Mouse (Mus musculus): ENCODE results near the gene Lhpp. TPM values are rescaled to one million over a fixed set of nuclear protein-coding genes. Genes with fewer than 3 reads are reported as not detected.
"Not testable (repeated sequence)": the region's sequence is repeated elsewhere in the genome, so short reads cannot be mapped to it uniquely, and the experiment has no call there.

Gene Lhpp
- polyA plus RNA-seq, 1 experiment from 2014 or later = 17.7 TPM

GRCm38 (mm10) chr7:132658058-132658450, 47.6 kb downstream of the Lhpp start:
- H3K9me3 ChIP-seq (replicated peaks) = no peaks in the 10 kb centered on the region
- H3K27me3 ChIP-seq = 0 out of 2 replicates have a peak, but pooled peaks cover 7% of the 10 kb centered on the region
- no peak for ATAC-seq (ENCODE audit: low FRiP score)
- peaks cover 27% of the 10 kb centered on the region for H3K4me1 ChIP-seq
- 10% methylated on average over 9 of the region's 9 CpGs for WGBS
- peak overlapping the region; percentile 17; the same call in 1 of the 2 replicates for H3K27ac ChIP-seq
- no peak overlapping the region for H3K9ac ChIP-seq
- 0 out of 2 replicates have a peak overlapping the region, but pooled peaks have one; percentile 11 for H3K4me2 ChIP-seq (replicated peaks)
- no peaks in the 10 kb centered on the region for H3K36me3 ChIP-seq
- H3K4me3 ChIP-seq = no peak overlapping the region

GRCm38 (mm10) chr7:132658688-132659087, 48.2 kb downstream of the Lhpp start:
- 0 out of 2 replicates have a peak, but pooled peaks cover 7% of the 10 kb centered on the region for H3K27me3 ChIP-seq
- H3K36me3 ChIP-seq = no peaks in the 10 kb centered on the region
- peaks cover 27% of the 10 kb centered on the region for H3K4me1 ChIP-seq
- WGBS = 83% methylated on average over 5 of the region's 5 CpGs
- no peak for ATAC-seq (ENCODE audit: low FRiP score)
- no peak overlapping the region for H3K27ac ChIP-seq
- H3K9ac ChIP-seq = no peak overlapping the region
- H3K9me3 ChIP-seq (replicated peaks) = no peaks in the 10 kb centered on the region
- H3K4me2 ChIP-seq (replicated peaks) = no peak overlapping the region
- no peak overlapping the region for H3K4me3 ChIP-seq

- H3K9ac ChIP-seq = no peak overlapping the region
- H3K4me2 ChIP-seq (replicated peaks) = no peak overlapping the region
- no peaks in the 10 kb centered on the region for H3K9me3 ChIP-seq (replicated peaks)
- no peak overlapping the region for H3K27ac ChIP-seq
- no peaks in the 10 kb centered on the region for H3K36me3 ChIP-seq
- peaks cover 12% of the 10 kb centered on the region; the same call in 1 of the 2 replicates for H3K27me3 ChIP-seq
- H3K4me3 ChIP-seq = no peak overlapping the region
- no peak for ATAC-seq (ENCODE audit: low FRiP score)
- peaks cover 27% of the 10 kb centered on the region for H3K4me1 ChIP-seq
- WGBS = 71% methylated on average over 7 of the region's 7 CpGs
Measured at GRCm38 (mm10) chr7:132659633-132660032, 49.2 kb downstream of the Lhpp start.

GRCm38 (mm10) chr7:132662831-132663230, 52.4 kb downstream of the Lhpp start:
- not testable (repeated sequence) for H3K36me3 ChIP-seq; H3K9ac ChIP-seq; H3K9me3 ChIP-seq (replicated peaks); H3K27ac ChIP-seq; H3K4me3 ChIP-seq; H3K27me3 ChIP-seq; H3K4me2 ChIP-seq (replicated peaks); ATAC-seq (ENCODE audit: low FRiP score)
- peaks cover 20% of the 10 kb centered on the region for H3K4me1 ChIP-seq
- WGBS = 76% methylated on average over 6 of the region's 6 CpGs

GRCm38 (mm10) chr7:132664815-132665214, 54.4 kb downstream of the Lhpp start:
- no peaks in the 10 kb centered on the region for H3K36me3 ChIP-seq
- ATAC-seq (ENCODE audit: low FRiP score) = no peak
- no peak overlapping the region for H3K4me3 ChIP-seq
- H3K27me3 ChIP-seq = peaks cover 4% of the 10 kb centered on the region; the same call in 1 of the 2 replicates
- no peak overlapping the region for H3K4me2 ChIP-seq (replicated peaks)
- H3K9ac ChIP-seq = no peak overlapping the region
- H3K4me1 ChIP-seq = peaks cover 12% of the 10 kb centered on the region
- WGBS = 74% methylated on average over 6 of the region's 6 CpGs
- no peaks in the 10 kb centered on the region for H3K9me3 ChIP-seq (replicated peaks)
- no peak overlapping the region for H3K27ac ChIP-seq

GRCm38 (mm10) chr7:132665664-132666382, 55.4 kb downstream of the Lhpp start:
- no peaks in the 10 kb centered on the region for H3K36me3 ChIP-seq
- no peak for ATAC-seq (ENCODE audit: low FRiP score)
- H3K4me2 ChIP-seq (replicated peaks) = no peak overlapping the region
- H3K4me3 ChIP-seq = no peak overlapping the region
- H3K27ac ChIP-seq = no peak overlapping the region; the same call in 1 of the 2 replicates
- no peak overlapping the region for H3K9ac ChIP-seq
- H3K4me1 ChIP-seq = peaks cover 12% of the 10 kb centered on the region
- 42% methylated on average over 8 of the region's 8 CpGs for WGBS
- H3K9me3 ChIP-seq (replicated peaks) = no peaks in the 10 kb centered on the region
- peaks cover 4% of the 10 kb centered on the region; the same call in 1 of the 2 replicates for H3K27me3 ChIP-seq

- H3K4me2 ChIP-seq (replicated peaks) = no peak overlapping the region
- peaks cover 12% of the 10 kb centered on the region for H3K4me1 ChIP-seq
- no peaks in the 10 kb centered on the region for H3K36me3 ChIP-seq
- ATAC-seq (ENCODE audit: low FRiP score) = no peak
- H3K9ac ChIP-seq = no peak overlapping the region
- peaks cover 4% of the 10 kb centered on the region; the same call in 1 of the 2 replicates for H3K27me3 ChIP-seq
- 74% methylated on average over 4 of the region's 4 CpGs for WGBS
- no peak overlapping the region for H3K4me3 ChIP-seq
- H3K9me3 ChIP-seq (replicated peaks) = no peaks in the 10 kb centered on the region
- H3K27ac ChIP-seq = no peak overlapping the region
Measured at GRCm38 (mm10) chr7:132666516-132666915, 56.1 kb downstream of the Lhpp start.

- peaks cover 12% of the 10 kb centered on the region for H3K4me1 ChIP-seq
- ATAC-seq (ENCODE audit: low FRiP score) = no peak
- no peaks in the 10 kb centered on the region for H3K36me3 ChIP-seq
- peaks cover 4% of the 10 kb centered on the region; the same call in 1 of the 2 replicates for H3K27me3 ChIP-seq
- H3K9me3 ChIP-seq (replicated peaks) = no peaks in the 10 kb centered on the region
- no peak overlapping the region for H3K27ac ChIP-seq
- no peak overlapping the region for H3K4me3 ChIP-seq
- no peak overlapping the region for H3K9ac ChIP-seq
- H3K4me2 ChIP-seq (replicated peaks) = no peak overlapping the region
- WGBS = 65% methylated on average over 2 of the region's 2 CpGs
Measured at GRCm38 (mm10) chr7:132668604-132669003, 58.2 kb downstream of the Lhpp start.

- no peak overlapping the region for H3K4me3 ChIP-seq
- no peaks in the 10 kb centered on the region for H3K9me3 ChIP-seq (replicated peaks)
- H3K4me2 ChIP-seq (replicated peaks) = no peak overlapping the region
- no peak for ATAC-seq (ENCODE audit: low FRiP score)
- no peak overlapping the region for H3K9ac ChIP-seq
- H3K27ac ChIP-seq = no peak overlapping the region
- no peaks in the 10 kb centered on the region for H3K27me3 ChIP-seq
- H3K4me1 ChIP-seq = peaks cover 20% of the 10 kb centered on the region
- H3K36me3 ChIP-seq = no peaks in the 10 kb centered on the region
- WGBS = 87% methylated on average over 20 of the region's 20 CpGs
Measured at GRCm38 (mm10) chr7:132669999-132670862, 59.8 kb downstream of the Lhpp start.

- H3K9ac ChIP-seq = no peak overlapping the region
- H3K9me3 ChIP-seq (replicated peaks) = no peaks in the 10 kb centered on the region
- 97% methylated on average over 3 of the region's 3 CpGs for WGBS
- H3K27me3 ChIP-seq = no peaks in the 10 kb centered on the region
- no peak overlapping the region for H3K27ac ChIP-seq
- peaks cover 15% of the 10 kb centered on the region for H3K4me1 ChIP-seq
- ATAC-seq (ENCODE audit: low FRiP score) = no peak
- no peaks in the 10 kb centered on the region for H3K36me3 ChIP-seq
- H3K4me2 ChIP-seq (replicated peaks) = no peak overlapping the region
- H3K4me3 ChIP-seq = no peak overlapping the region
Measured at GRCm38 (mm10) chr7:132670863-132671165, 60.4 kb downstream of the Lhpp start.

- no peak overlapping the region for H3K4me3 ChIP-seq
- H3K9me3 ChIP-seq (replicated peaks) = no peaks in the 10 kb centered on the region
- WGBS = 80% methylated on average over 7 of the region's 7 CpGs
- ATAC-seq (ENCODE audit: low FRiP score) = no peak
- peaks cover 8% of the 10 kb centered on the region for H3K4me1 ChIP-seq
- H3K27me3 ChIP-seq = no peaks in the 10 kb centered on the region
- H3K4me2 ChIP-seq (replicated peaks) = no peak overlapping the region
- H3K27ac ChIP-seq = no peak overlapping the region
- H3K9ac ChIP-seq = no peak overlapping the region
- H3K36me3 ChIP-seq = no peaks in the 10 kb centered on the region
Measured at GRCm38 (mm10) chr7:132672481-132672959, 62.1 kb downstream of the Lhpp start.

GRCm38 (mm10) chr7:132673931-132674755, 63.7 kb downstream of the Lhpp start:
- H3K27ac ChIP-seq = no peak overlapping the region
- 55% methylated on average over 17 of the region's 17 CpGs for WGBS
- no peak for ATAC-seq (ENCODE audit: low FRiP score)

More at GRCm38 (mm10) chr7:132673931-132674755, 63.7 kb downstream of the Lhpp start:
- Histone ChIP-seq H3K4me3 (no peak overlapping the region), H3K4me1 (peaks cover 8% of the 10 kb centered on the region), H3K9me3 (replicated peaks) (no peaks in the 10 kb centered on the region), H3K27me3 (no peaks in the 10 kb centered on the region), H3K9ac (no peak overlapping the region), H3K36me3 (no peaks in the 10 kb centered on the region), H3K4me2 (replicated peaks) (no peak overlapping the region)
